Mouse (Mus musculus) layer of hippocampus, adult 9-11 months (tissue): ENCODE data around the gene Tmem147.

Experiments used
- DNase-seq: peaks from one replicate; pipeline ENCODE4 v3.0.0; 2022

Gene Tmem147

GRCm38 (mm10) chr7:30723274-30723953 is 5.9 kb downstream of the Tmem147 start:
- DNase-seq: no peak

- no peak for DNase-seq
Measured at GRCm38 (mm10) chr7:30721286-30721685, 8.1 kb downstream of the Tmem147 start.

GRCm38 (mm10) chr7:30719669-30720068 is 9.7 kb downstream of the Tmem147 start:
- no peak for DNase-seq

DNA sequence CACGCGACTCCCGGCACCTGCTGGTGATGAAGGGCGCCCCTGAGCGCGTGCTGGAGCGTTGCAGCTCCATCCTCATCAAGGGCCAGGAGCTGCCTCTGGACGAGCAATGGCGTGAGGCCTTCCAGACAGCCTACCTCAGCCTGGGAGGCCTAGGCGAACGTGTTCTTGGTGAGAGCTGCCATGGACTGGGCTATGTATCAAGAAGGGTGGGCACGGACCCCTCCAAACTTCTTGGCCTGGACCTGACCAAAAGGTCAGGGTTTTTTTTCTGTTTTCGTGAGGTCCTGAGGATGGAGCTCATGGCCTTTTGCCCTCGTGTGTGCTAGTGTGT is 11.7 kb downstream of the Tmem147 start:
- no peak for DNase-seq

GRCm38 (mm10) chr7:30717006-30717715 is 12.2 kb downstream of the Tmem147 start:
- peak; percentile 66 for DNase-seq

- DNase-seq: no peak
Measured at GRCm38 (mm10) chr7:30711942-30712341, 17.4 kb downstream of the Tmem147 start, which contains the start of gene Atp4a. Gene Atp4a (plus strand): TSS chr7:30712209.

DNA sequence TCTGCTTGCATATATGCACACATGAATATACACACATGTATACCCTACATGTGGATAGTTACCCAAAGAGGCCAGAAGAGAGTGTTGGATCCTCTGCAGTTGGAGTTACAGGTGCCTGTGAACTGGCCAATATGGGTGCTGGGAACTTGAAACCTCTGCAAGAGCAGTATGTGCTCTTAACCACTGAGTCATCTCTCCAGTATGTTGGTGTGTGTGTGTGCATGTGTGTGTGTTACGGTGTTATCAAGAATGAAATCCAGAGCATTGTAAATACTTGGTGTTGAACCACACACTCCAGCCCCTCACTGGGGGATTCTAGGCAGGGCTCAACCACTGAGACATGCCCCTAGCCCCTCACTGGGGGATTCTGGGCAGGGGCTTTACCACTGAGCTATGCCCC is 21.9 kb downstream of the Tmem147 start:
- no peak for DNase-seq

DNA sequence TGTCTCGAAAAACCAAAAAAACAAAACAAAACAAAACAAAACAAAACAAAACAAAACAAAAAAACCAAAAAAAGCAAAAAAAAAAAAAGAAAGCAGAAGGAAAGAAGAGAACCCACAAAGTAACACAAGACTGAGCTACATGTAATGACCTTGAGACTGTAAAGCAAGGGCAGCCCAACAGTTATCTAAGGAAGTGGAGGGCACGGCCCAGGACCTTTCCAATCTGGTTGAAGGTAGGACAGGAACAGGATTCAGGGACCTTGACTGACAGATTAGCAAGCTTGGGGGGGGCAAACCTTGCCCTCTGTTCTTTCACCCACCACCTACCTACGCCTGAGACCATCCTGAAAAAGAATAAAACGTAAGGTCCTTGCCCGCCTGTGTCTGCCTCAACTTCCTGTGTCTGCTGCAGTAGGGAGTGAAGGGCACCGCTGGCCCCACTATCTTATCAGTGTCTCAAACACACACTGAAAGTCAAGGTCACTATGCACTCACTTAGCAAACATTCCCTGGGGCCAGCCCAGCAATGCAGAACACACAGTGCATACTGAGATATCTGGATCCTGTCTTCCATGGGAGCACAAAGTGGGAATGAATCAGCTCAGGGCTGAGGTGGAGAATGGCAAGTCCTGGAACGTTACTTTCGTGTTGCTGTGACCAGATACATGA is 23.0 kb downstream of the Tmem147 start:
- DNase-seq: no peak

DNA sequence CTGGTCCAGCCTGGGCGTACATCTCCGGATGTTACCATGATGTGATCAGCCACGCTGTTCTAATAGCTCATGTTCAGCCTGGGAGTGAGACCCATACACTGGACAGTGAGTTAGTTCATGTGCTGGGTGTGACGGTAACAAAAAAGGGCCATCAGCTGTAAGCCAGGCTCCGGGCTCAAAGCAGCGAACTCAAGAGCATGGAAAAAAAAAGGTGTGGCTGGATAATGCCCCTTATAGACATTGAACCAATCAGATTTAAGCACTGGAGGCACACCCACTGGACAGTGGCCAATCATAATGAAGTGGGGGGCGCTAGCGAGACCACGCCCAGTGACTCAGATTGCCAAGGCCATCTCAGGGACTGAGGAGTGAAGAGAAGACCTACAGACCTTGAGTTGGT is 30.8 kb downstream of the Tmem147 start, which contains the start of gene 2200002J24Rik:
Gene 2200002J24Rik (plus strand): TSS at position 338 of the 400 bp plus-strand sequence.
- no peak for DNase-seq

DNA sequence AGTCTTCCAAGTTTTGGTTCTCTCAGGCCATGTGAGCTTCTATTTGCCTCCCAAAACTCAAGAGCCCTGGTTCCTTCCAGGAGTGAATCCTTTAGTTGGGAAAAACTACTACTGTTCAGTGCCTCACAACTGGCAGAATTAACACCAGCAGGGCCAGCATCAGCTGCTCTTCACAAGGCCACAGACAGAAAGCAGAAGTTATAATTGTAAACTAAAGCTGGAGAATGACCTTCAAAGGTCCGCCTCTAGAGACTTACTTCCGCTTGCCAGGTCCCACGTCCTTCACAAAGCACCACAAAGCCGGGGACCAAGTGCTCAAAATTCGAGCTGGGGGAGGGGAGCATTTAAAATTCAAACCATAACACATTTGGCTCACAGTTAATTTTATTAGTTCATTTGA is 31.2 kb downstream of the Tmem147 start:
- DNase-seq: no peak

DNA sequence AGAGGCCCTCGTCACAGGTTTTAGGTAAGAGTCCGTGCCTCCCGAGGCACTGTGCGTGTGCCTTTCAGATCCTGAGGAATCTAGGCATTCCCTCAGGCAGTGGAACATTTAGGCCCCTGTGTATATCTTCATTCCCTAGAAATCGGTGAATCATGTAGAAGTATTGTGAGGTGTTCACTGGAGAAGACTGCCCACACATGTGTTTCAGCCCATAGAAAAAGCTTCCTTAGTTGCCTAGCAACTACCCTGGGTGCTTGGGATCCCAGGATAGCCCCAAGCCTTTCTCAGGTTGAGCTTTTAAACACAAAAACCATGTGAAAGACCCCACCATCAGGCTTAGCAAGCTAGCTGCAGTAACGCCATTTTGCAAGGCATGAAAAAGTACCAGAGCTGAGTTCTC is 41.0 kb downstream of the Tmem147 start:
- no peak for DNase-seq

GRCm38 (mm10) chr7:30683425-30683824 is 45.9 kb downstream of the Tmem147 start:
- DNase-seq: no peak

DNA sequence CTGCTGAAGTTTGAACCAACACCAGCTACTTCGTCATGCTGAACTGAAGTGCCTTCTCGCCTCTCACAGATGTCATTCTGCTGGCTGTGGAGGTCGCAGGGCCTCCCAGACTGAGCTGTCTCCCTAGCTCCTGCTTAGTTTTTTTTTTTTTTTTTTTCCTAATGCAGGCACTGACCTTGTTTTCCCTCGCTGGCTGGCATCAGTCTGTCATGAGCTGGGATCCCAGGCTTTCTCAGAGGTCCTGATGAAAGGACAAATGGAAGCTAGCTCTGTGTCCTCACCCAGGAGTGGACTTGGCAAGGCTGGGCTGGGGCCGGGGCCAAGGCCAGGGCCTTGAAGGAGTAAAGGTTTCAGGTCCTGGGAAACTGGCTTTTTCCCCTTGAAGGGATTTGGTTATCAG is 47.4 kb downstream of the Tmem147 start:
- no peak for DNase-seq

- no peak for DNase-seq
Measured at GRCm38 (mm10) chr7:30678263-30678975, 50.9 kb downstream of the Tmem147 start.
